Mouse (Mus musculus): Measurements from ENCODE around the gene Trappc1.
"Not testable (repeated sequence)": the region's sequence is repeated elsewhere in the genome, so short reads cannot be mapped to it uniquely, and the experiment has no call there.

The Trappc1 gene

DNA sequence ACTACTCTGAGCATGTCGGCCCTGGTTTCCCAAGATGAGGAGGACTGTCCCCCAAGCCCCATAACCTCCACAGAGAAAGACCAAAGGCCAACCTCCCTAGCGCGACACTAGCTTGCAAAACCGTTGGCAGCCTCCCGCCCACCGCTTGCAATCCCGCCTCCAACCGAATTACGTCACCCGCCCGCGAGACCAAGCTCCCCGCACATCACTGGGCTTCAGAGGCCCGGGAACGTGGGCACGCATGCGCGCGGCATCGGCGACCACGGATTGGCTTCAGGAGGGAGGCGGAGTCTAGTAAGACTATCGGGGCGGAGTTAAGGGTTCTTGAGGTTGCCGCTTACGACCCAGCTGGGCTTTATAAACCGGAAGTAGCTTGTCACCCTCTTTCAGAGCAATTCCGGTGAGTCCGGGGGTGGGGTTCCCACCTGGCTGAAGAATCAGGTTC is at the start of gene Trappc1, which contains the start of gene Cntrob:
TSS of gene Trappc1 (plus strand) at position 314 of the 445 bp plus-strand sequence.
TSS of gene Cntrob (minus strand) at position 109 of the 445 bp plus-strand sequence.
- peak; percentile 89 for ATAC-seq (ENCODE audit: low TSS enrichment)

DNA sequence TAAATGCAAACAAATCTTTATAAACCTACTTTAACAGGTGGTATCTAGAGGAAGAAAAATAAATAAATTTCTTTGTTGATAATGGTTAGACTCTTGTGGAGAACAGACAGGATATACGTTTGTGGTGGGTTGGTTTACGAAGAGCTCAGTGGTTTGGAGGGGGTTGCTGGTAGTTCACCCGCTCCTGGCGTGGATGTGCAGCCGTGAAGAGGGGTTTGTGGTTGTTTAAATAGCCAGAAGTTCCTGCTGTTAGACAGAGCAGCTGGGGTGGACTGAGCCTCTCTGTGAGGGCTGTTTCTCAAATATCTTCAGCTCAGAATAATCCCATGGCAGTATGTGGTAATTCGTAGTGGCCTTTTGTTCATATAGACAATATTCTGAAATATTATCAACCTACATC is 48.1 kb upstream of the Trappc1 start:
- no peak for ATAC-seq (ENCODE audit: low TSS enrichment)

DNA sequence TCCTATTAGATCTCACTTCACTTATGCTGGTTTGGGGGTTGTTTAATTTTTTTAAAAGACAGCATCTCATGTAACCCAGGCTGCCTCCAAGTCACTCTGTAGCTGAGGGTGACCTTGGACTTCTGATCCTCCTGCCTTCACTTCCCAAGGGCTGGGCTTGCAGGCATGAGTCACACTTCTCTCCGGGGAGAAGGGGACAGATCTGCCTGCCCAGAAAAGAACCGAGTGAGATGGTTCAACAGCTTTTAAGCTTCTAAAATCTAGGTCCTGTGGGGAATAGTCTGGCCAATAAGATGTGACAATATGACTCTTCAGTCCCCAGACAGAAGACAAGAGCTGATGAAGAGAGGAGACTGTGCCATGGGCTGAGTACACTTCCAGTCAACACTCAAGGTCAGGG is 47.7 kb upstream of the Trappc1 start:
- ATAC-seq (ENCODE audit: low TSS enrichment): no peak

DNA sequence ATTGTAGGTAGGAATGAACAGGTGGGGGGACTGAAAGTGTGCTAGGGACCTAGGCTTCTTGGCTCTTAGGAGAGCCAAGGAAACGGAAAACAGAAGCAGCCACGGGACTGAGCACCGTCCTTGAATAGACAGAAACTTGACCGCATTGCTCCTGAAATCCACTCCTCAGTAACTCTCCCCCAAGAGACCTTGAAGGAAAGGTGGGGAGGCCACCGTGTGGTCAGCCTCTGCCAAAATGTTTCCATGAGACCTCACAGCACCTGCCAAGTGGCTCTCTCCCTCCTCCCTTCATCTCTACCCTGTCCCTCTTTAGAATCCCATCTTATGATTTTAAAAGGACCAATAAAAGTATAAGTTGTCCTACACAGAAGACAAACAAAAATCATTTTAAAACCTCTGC is 46.5 kb upstream of the Trappc1 start:
- ATAC-seq (ENCODE audit: low TSS enrichment): no peak

GRCm38 (mm10) chr11:69291111-69291510 is 32.7 kb upstream of the Trappc1 start:
- no peak for ATAC-seq (ENCODE audit: low TSS enrichment)

- ATAC-seq (ENCODE audit: low TSS enrichment): peak; percentile 69; the same call in 1 of the 2 replicates
These were observed 28.5 kb upstream of the Trappc1 start for GRCm38 (mm10) chr11:69295286-69295685.

DNA sequence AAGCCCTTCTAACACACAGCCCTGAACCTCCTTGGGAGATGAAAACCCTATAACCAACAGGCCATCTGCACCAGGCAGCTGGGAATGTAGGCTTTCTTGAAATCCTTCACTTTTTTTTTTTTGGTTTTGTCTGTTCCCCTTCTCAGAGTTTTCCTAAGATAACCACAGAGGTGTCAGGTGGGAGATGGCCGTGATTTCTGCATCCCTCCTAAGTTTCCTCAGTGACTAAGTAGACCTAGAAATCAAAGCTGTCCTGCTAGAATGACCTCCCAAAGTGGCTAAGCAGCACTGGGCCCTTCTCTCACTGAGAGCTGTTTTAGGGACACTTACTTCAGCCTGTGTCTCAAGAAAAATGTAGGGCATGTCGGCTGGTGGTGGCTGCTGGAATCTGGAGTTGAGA is 26.0 kb upstream of the Trappc1 start:
- peak; percentile 50; the same call in 1 of the 2 replicates for ATAC-seq (ENCODE audit: low TSS enrichment)

DNA sequence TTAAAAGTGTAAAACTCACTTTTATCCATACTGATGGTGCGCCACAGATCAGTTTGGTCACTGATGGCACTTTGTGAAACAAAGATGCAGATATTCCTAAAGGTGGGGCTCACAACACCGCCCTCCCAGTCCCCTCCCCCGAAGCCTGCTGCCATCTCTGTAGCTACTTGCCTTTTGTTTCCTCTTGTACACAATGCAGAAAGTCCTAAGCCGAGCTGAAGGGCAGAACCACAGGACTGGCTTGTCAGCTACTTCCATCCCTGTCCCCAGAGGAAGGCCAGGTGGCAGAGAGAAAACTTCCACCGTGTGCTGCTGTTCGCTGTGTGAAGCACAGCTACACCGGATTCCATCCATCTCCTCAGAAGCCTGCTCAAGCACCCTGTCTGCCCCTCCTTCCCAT is 25.5 kb upstream of the Trappc1 start:
- ATAC-seq (ENCODE audit: low TSS enrichment): no peak

DNA sequence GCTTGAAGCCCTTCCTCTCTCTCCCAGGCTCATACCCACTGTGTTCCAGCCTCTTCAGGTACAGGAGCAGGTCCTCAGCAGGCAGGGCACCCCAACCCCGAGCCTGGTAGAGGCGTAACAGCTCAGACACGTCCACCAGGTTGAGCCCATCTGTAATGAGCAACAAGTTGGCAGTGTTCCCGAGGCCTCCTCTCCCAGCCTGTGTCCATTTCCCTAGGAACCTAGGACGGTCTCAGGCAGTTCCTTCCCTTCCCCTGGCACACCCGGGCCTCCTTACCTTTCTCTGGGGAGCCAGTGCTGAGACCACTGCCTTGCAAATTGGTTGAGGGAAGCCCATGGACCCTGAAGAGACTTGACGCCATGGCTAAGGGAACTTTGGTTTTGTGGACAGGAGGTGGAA is 21.0 kb upstream of the Trappc1 start:
- no peak for ATAC-seq (ENCODE audit: low TSS enrichment)

DNA sequence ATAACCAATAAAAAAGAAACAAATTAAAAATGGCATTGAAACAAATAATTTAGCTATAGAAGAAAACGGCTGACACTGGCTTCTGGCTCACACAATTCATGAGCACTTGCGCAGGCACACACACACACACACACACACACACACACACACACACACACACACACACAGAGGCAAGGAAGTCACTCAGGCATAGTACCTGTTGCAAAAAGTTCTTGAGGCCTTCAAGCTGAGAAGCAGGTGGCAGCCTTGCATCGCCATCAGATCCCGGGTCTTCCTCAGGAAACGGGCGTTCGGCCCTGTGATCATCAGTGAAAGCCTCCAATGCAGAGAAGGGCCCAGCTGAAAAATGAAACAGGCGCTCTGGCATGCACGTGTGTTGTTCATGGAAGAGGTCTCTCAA is 18.5 kb upstream of the Trappc1 start:
- ATAC-seq (ENCODE audit: low TSS enrichment): no peak

DNA sequence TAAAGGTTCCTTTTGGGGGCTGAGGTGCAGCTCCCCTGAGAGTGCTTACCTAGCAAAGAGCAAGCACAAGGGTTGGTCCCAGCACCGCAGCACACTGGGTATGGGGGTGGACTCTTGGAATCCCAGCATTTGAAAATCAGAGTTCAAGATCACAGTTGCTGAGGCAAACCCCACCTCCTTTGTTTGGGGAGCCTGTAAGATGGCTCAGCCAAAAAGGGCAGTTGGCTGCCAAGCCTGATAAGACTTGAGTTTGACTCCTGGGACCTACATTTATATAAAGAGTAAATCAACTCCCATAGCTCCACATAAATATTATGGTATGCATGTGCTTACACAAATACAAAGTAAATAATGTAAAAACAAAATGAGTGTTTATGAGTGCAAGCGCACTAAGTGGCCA is 17.7 kb upstream of the Trappc1 start:
- ATAC-seq (ENCODE audit: low TSS enrichment): no peak

- no peak for ATAC-seq (ENCODE audit: low TSS enrichment)
These were observed 12.5 kb upstream of the Trappc1 start for GRCm38 (mm10) chr11:69311266-69311665.

- ATAC-seq (ENCODE audit: low TSS enrichment): no peak
These were observed 7.4 kb upstream of the Trappc1 start for GRCm38 (mm10) chr11:69316361-69316760.

DNA sequence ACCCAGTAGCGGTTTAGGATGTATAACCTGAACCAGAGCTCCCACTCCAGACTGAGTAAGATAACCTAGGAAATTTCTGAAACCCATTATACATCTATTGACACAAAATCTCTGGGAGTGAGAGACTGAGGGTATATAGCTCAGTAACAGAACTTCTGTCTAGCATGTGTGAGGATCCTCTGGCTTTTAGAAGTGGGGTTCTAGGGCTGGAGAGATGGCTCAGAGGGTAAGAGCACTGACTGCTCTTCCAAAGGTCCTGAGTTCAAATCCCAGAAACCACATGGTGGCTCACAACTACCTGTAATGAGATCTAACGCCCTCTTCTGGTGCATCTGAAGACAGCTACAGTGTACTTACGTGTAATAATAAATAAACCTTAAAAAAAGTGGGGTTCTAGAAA is 5.8 kb upstream of the Trappc1 start:
- ATAC-seq (ENCODE audit: low TSS enrichment): not testable (repeated sequence)

GRCm38 (mm10) chr11:69321580-69321979 is 2.2 kb upstream of the Trappc1 start:
- no peak for ATAC-seq (ENCODE audit: low TSS enrichment)

GRCm38 (mm10) chr11:69322010-69322409 is 1.8 kb upstream of the Trappc1 start:
- ATAC-seq (ENCODE audit: low TSS enrichment): no peak

- no peak for ATAC-seq (ENCODE audit: low TSS enrichment)
These were observed 898 bp upstream of the Trappc1 start for GRCm38 (mm10) chr11:69322693-69323471.

- ATAC-seq (ENCODE audit: low TSS enrichment): no peak
These were observed 969 bp downstream of the Trappc1 start for GRCm38 (mm10) chr11:69324749-69325148.

GRCm38 (mm10) chr11:69325628-69326407 is 2.0 kb downstream of the Trappc1 start, which contains the start of gene Kcnab3:
Gene Kcnab3, plus strand, starts transcription at chr11:69326258.
- peak; percentile 62 for ATAC-seq (ENCODE audit: low TSS enrichment)

GRCm38 (mm10) chr11:69326408-69327156 is 2.8 kb downstream of the Trappc1 start:
- ATAC-seq (ENCODE audit: low TSS enrichment): no peak

- ATAC-seq (ENCODE audit: low TSS enrichment): no peak
These were observed 3.3 kb downstream of the Trappc1 start for GRCm38 (mm10) chr11:69327157-69327442.

DNA sequence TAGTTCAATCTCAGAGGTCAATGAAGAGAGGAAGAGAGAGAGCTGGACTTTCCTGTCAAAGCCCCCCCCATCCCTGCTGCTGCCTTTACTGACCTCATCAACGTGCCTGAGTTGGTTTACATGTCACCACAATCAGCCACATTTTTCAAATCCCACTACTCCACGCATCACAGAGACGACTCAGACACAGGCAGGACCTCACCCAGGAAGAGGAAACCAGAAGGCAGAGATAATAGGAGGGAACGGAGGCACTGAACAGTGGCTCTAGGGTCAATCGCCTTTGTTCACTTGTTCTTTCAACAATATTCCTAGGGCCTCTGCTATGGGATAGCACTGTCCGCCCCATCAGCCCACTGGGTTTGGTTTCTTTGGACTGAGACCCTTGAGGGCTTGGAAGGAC is 3.9 kb downstream of the Trappc1 start:
- no peak for ATAC-seq (ENCODE audit: low TSS enrichment)
